Mouse (Mus musculus) hindbrain, embryonic 10.5 days (tissue): ENCODE results near the gene Ccl21a. TPM values are rescaled to one million over a fixed set of nuclear protein-coding genes. Genes with fewer than 3 reads are reported as not detected.
"Not testable (repeated sequence)": the region's sequence is repeated elsewhere in the genome, so short reads cannot be mapped to it uniquely, and the experiment has no call there.

Experiments
- DNase-seq: peaks from one replicate; pipeline ENCODE4 v3.0.0-alpha.2; 2017; ENCODE audit warnings: low spot score
- H3K27ac ChIP-seq: fragments of 300-500 bp; sonication (generic); 2 replicates; pipeline ENCODE4 v1.5.1; 2016; ENCODE audit warnings: mild to moderate bottlenecking, moderate library complexity
- H3K27me3 ChIP-seq: fragments of 300-500 bp; sonication (generic); 2 replicates; pipeline ENCODE4 v1.6.1; 2016; ENCODE audit warnings: mild to moderate bottlenecking; ENCODE audit not compliant: poor library complexity, insufficient read depth, severe bottlenecking
- H3K36me3 ChIP-seq: fragments of 300-500 bp; sonication (generic); 2 replicates; pipeline ENCODE4 v1.6.1; 2016; ENCODE audit warnings: mild to moderate bottlenecking, moderate library complexity
- H3K4me1 ChIP-seq: fragments of 300-500 bp; sonication (generic); replicated peaks from 2 replicates; pipeline ENCODE4 v1.6.1; 2016; ENCODE audit warnings: mild to moderate bottlenecking
- H3K4me3 ChIP-seq: fragments of 300-500 bp; sonication (generic); 2 replicates; pipeline ENCODE4 v1.5.1; 2016; ENCODE audit warnings: mild to moderate bottlenecking, moderate library complexity
- H3K9me3 ChIP-seq: fragments of 300-500 bp; sonication (generic); 2 replicates; pipeline ENCODE4 v1.6.1; 2016; ENCODE audit warnings: mild to moderate bottlenecking, moderate library complexity
- WGBS: fragments of 180-500 bp; shearing (Covaris S2); methylation state at CpG from one replicate; pipeline ENCODE4 v1.1.7; 2016; 5-methylcytosine and 5-hydroxymethylcytosine counted together
- polyA plus RNA-seq: library from polyadenylated mRNA; unstranded; fragments of >200 nt; fragmentation: Nextera tagmentation; extraction: Ambion mirVana; gene quantifications from 2 replicates; pipeline ENCODE4 v1.2.1, GENCODE M21; 2016

The Ccl21a gene
- 0.26 and 0.34 TPM in 2 replicates for polyA plus RNA-seq

DNA sequence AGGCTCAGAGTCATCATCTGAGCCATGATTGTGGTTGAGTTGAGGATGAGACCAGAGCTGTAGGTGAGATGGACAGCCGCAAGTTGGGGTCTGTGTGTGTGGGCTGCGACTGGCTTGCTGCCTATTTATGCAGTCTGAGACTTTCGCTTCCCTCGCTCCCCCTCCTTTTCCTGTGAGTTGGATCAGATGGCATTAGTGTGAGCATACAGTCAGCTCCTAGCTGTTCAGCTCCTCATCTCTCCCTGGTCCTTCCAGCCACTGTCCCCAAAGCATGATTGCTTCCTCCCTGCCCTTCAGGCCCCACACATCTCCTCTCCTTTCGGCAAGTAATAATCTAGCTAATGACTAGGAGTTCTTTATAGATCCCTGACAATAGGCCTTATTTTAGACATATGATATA is at the start of gene Ccl21a:
TSS of gene Ccl21a (minus strand) at position 101 of the 400 bp plus-strand sequence.
- not testable (repeated sequence) for H3K27ac ChIP-seq, DNase-seq, H3K27me3 ChIP-seq, H3K4me3 ChIP-seq, H3K4me1 ChIP-seq, H3K36me3 ChIP-seq, H3K9me3 ChIP-seq
- no CpG with 5 or more reads among the region's 5 CpGs for WGBS

DNA sequence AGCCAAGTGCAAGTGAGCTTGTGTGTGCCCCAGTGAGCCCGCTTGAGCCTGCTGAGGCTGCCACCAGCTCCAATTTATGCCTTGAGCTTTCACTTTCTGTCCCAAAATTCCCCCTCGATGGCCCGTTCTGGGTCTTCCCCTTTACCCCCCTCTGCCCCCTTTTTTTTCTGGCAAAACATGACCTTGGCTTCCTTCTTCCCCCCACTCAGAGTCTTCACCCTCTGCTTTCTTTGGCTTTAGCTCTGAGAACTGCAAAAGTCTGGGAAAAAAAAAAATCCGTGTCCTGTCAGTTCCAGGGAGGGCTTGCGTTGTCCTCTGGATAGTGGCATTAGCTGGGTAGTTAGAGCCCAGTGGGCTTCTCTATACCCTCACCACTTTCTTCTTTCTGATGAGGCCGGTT is 17.3 kb downstream of the Ccl21a start, which contains the start of gene Ccl19:
TSS of gene Ccl19 (minus strand) at position 101 of the 400 bp plus-strand sequence.
- not testable (repeated sequence) for H3K4me3 ChIP-seq, H3K4me1 ChIP-seq, H3K27me3 ChIP-seq, H3K27ac ChIP-seq, DNase-seq, H3K9me3 ChIP-seq, H3K36me3 ChIP-seq
- WGBS, result no CpG with 5 or more reads among the region's 6 CpGs

DNA sequence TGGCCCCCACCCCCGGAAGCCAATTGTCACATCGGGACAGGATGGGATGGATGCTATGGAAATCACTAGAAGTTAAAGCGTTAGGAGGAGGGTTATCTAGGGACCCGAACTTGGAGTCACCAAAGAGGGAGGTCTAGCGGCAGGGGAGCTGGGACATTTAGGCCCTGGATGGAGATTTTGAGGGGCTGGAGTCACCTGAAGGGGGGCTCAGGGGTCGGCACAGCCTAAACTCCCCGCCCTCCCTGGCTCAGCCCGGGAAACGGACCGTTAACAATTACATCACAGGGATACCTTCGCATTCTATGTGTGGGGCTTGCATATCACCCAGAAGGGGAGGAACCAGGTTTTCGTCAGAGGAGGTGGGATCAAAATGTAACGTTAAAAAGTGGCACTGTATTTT is 38.5 kb downstream of the Ccl21a start, which contains the start of gene 4930578G10Rik:
TSS of gene 4930578G10Rik (plus strand) at position 301 of the 400 bp plus-strand sequence.
- H3K27me3 ChIP-seq, H3K27ac ChIP-seq, H3K4me3 ChIP-seq, H3K9me3 ChIP-seq, H3K4me1 ChIP-seq, DNase-seq, H3K36me3 ChIP-seq: not testable (repeated sequence)
- WGBS, result no CpG with 5 or more reads among the region's 13 CpGs

Other genes starting within 250 kb of the Ccl21a start
- gene Fam205a2, start 245.8 kb downstream of the Ccl21a start, polyA plus RNA-seq, result not detected in 2 replicates
- gene Gm10591, start 161.8 kb downstream of the Ccl21a start, polyA plus RNA-seq, result not detected in 2 replicates
- gene Gm2564, start 144.3 kb downstream of the Ccl21a start, polyA plus RNA-seq, result not detected in 2 replicates
- not detected in 2 replicates for gene Ccl27b, start 118.7 kb downstream of the Ccl21a start, polyA plus RNA-seq
- not detected in 2 replicates for gene Il11ra2, start 112.1 kb downstream of the Ccl21a start, polyA plus RNA-seq
- gene 4930578G10Rik, start 38.4 kb downstream of the Ccl21a start, polyA plus RNA-seq, result 0.87 and 0.99 TPM in 2 replicates
- 0.27 TPM in 1 of 2 replicates, not detected in the other for gene Ccl19, start 17.4 kb downstream of the Ccl21a start, polyA plus RNA-seq
- not detected in 2 replicates for gene Fam205a1, start 79.9 kb upstream of the Ccl21a start, polyA plus RNA-seq
- gene Gm12394, start 82.8 kb upstream of the Ccl21a start, polyA plus RNA-seq, result 0.67 TPM in 1 of 2 replicates, not detected in the other
- 1.1 TPM in 1 of 2 replicates, not detected in the other for gene Fam205c, start 100.2 kb upstream of the Ccl21a start, polyA plus RNA-seq
- gene Phf24, start 142.7 kb upstream of the Ccl21a start, polyA plus RNA-seq, result 1.6 and 2.5 TPM in 2 replicates
- 14.0 and 17.6 TPM in 2 replicates for gene Dnajb5, start 175.8 kb upstream of the Ccl21a start, polyA plus RNA-seq
- gene 1700022I11Rik, start 195.6 kb upstream of the Ccl21a start, polyA plus RNA-seq, result 0.75 and 0.95 TPM in 2 replicates
- 600 and 640 TPM in 2 replicates for gene Vcp, start 226.5 kb upstream of the Ccl21a start, polyA plus RNA-seq
- gene Fancg, start 236.5 kb upstream of the Ccl21a start, polyA plus RNA-seq, result 23.2 and 25.5 TPM in 2 replicates